Mouse (Mus musculus) C2C12 (cell line): ENCODE results near the gene Pemt. TPM values are rescaled to one million over a fixed set of nuclear protein-coding genes. Genes with fewer than 3 reads are reported as not detected.
"Not testable (repeated sequence)": the region's sequence is repeated elsewhere in the genome, so short reads cannot be mapped to it uniquely, and the experiment has no call there.

Source experiments
- H3K27me3 ChIP-seq: one replicate; pipeline ENCODE4 v1.6.1; 2011; ENCODE audit not compliant: control insufficient read depth, insufficient read depth, insufficient read length
- H3K36me3 ChIP-seq: one replicate; pipeline ENCODE4 v1.6.1; 2011; ENCODE audit not compliant: control insufficient read depth, insufficient read depth
- H3K4me3 ChIP-seq: one replicate; pipeline ENCODE4 v1.5.1; 2011; ENCODE audit warnings: mild to moderate bottlenecking, control low read depth; ENCODE audit not compliant: poor library complexity, insufficient read depth, severe bottlenecking
- H3K79me2 ChIP-seq: one replicate; pipeline ENCODE4 v1.6.1; 2011; ENCODE audit not compliant: control insufficient read depth, insufficient read depth
- H3K79me3 ChIP-seq: one replicate; pipeline ENCODE4 v1.6.1; 2011; ENCODE audit warnings: low read depth, control low read depth
- H3ac ChIP-seq: one replicate; pipeline ENCODE3; 2011; ENCODE audit warnings: low read depth; ENCODE audit not compliant: control insufficient read depth, insufficient read length
- CEBPB ChIP-seq: IDR thresholded peaks from one replicate; pipeline ENCODE4 v1.6.1; 2011; ENCODE audit warnings: low read depth, mild to moderate bottlenecking, control low read depth, moderate library complexity
- CTCF ChIP-seq: IDR thresholded peaks from one replicate; pipeline ENCODE4 v1.5.1; 2011; ENCODE audit not compliant: control insufficient read depth, insufficient read depth, insufficient read length
- FOSL1 ChIP-seq: IDR thresholded peaks from one replicate; pipeline ENCODE4 v1.8.0; 2011; ENCODE audit warnings: mild to moderate bottlenecking, low read length; ENCODE audit not compliant: poor library complexity, insufficient read depth, severe bottlenecking
- MAX ChIP-seq: IDR thresholded peaks from one replicate; pipeline ENCODE4 v1.6.1; 2011; ENCODE audit warnings: mild to moderate bottlenecking, control low read depth
- MYOD1 ChIP-seq: IDR thresholded peaks from one replicate; pipeline ENCODE4 v1.6.1; 2011; ENCODE audit warnings: low read depth; ENCODE audit not compliant: control insufficient read depth, insufficient read length
- MYOG ChIP-seq: IDR thresholded peaks from one replicate; pipeline ENCODE4 v1.6.1; 2011; ENCODE audit not compliant: control insufficient read depth, insufficient read length; ENCODE audit errors: extremely low read depth
- USF1 ChIP-seq: IDR thresholded peaks from one replicate; pipeline ENCODE4 v1.6.1; 2011; ENCODE audit warnings: low read depth, mild to moderate bottlenecking, control low read depth, moderate library complexity
- polyA plus RNA-seq: library from polyadenylated mRNA; unstranded; fragments of >200 nt; fragmentation: generic; extraction: Trizol; gene quantifications from one replicate; pipeline ENCODE4 v1.2.1, GENCODE M21; 2012; ENCODE audit warnings: missing spikeins

The Pemt gene
- polyA plus RNA-seq, 1 experiment, result 16.7 TPM

DNA sequence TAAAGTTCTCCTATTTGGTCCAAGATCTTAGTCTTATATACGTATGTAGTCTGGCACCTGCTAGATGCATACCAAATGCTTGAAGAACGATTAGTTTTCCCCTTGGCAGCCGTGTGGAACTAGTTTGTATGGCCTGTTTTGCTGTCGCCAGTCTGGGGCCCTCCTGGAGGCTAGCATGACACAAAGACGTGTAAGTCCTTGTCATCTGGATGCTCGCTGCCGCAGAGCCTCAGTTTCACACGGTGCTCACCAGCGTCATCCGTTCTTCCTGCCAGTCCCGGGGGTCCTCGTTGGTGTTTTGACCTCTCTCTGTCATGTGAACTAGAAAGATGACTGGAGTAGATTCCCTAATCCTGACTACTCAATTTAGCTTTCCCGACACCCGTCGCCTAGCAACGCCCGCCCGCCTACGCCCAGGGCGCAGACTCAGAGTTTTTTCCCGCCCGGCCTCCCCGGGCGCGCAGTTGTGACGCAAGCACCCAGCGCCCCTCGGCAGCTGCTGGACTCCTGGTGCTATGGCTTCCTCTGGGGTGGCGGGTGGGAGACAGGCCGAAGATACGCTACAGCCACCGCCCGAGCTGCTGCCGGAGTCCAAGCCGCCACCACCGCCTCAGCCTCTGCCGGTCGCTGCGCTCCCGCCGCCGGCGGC is 98.4 kb downstream of the Pemt start, which contains the start of gene Med9:
TSS of gene Med9 (plus strand) at position 455 of the 649 bp plus-strand sequence.
- peaks cover 30% of the 10 kb centered on the region for H3K79me3 ChIP-seq
- no peaks in the 10 kb centered on the region for H3K36me3 ChIP-seq
- H3K4me3 ChIP-seq, result peak within 1 kb of the TSS; percentile 95
- TF ChIP-seq MYOG (no peak), CTCF (no peak), MYOD1 (peak; percentile 11), MAX (peak; percentile 72), CEBPB (peak; percentile 11), USF1 (no peak)
- H3ac ChIP-seq, result peak within 1 kb of the TSS; percentile 84
- H3K27me3 ChIP-seq, result peaks cover 3% of the 10 kb centered on the region
- H3K79me2 ChIP-seq, result peaks cover 48% of the 10 kb centered on the region

DNA sequence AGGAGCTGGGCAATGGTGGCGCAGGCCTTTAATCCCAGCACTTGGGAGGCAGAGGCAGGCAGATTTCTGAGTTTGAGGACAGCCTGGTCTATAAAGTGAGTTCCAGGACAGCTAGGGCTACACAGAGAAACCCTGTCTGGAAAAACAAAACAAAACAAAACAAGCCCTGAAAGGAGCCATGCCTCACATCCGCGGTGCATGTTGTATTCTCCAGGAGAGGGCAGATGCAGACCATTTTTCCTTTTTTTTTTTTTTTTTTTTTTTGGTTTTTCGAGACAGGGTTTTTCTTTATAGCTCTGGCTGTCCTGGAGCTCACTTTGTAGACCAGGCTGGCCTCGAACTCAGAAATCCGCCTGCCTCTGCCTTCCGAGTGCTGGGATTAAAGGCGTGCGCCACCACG is 101.4 kb downstream of the Pemt start:
- Histone ChIP-seq H3K79me2 (peaks cover 18% of the 10 kb centered on the region), H3K79me3 (peaks cover 15% of the 10 kb centered on the region)
- not testable (repeated sequence) for H3ac ChIP-seq, H3K36me3 ChIP-seq, H3K27me3 ChIP-seq, H3K4me3 ChIP-seq

DNA sequence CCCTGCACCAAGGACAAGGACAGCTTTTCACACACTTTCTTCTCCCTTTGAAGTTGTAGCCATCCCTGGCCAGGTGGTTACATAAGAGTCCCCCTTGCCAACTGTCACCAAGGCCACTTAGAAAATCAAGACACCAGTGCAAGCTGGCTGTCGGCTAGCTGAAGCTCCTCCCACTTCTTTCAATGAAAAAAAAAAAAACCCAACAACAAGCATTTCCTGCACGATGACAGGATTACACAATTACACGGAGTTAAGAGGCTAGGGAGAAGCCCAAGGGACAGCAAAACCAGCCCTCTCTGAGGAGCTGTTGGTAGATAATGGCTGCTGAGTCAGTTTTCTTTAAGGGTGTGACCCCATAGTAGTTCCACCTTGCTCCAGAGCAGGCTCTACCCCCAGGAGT is 104.9 kb downstream of the Pemt start:
- Histone ChIP-seq H3ac (no peak overlapping the region), H3K27me3 (peaks cover 26% of the 10 kb centered on the region), H3K79me3 (no peaks in the 10 kb centered on the region), H3K79me2 (no peaks in the 10 kb centered on the region), H3K4me3 (no peak overlapping the region), H3K36me3 (no peaks in the 10 kb centered on the region)
- no peak for TF ChIP-seq CTCF
- TF ChIP-seq MAX, result no peak
- no peak for TF ChIP-seq CEBPB
- TF ChIP-seq FOSL1, result no peak
- TF ChIP-seq MYOG, result no peak
- TF ChIP-seq MYOD1, result no peak
- no peak for TF ChIP-seq USF1

DNA sequence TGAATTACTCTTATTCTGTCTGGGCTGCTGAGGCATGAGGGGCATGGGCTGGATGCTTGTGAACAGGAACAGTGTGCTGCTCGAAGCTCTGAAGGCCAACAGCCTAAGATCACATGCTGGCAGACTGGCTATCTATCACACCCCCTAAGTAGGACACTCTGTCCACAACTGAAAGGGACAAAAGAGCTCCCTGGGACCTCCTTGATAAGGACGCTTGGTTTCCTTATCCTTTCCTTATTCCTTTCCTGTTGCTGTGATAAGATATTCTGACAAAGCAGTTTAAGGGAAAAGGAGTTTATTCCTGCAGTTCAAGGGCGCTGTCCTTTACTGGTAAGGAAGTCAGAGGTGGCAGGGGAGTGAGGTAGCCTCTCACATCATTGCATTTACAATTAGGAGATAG is 105.6 kb downstream of the Pemt start:
- H3ac ChIP-seq, result no peak overlapping the region
- TF ChIP-seq USF1 (no peak), CTCF (no peak), MAX (no peak), MYOG (no peak), MYOD1 (no peak), FOSL1 (no peak), CEBPB (no peak)
- H3K79me2 ChIP-seq, result no peaks in the 10 kb centered on the region
- H3K27me3 ChIP-seq, result peaks cover 27% of the 10 kb centered on the region
- H3K36me3 ChIP-seq, result no peaks in the 10 kb centered on the region
- no peaks in the 10 kb centered on the region for H3K79me3 ChIP-seq
- H3K4me3 ChIP-seq, result no peak overlapping the region

DNA sequence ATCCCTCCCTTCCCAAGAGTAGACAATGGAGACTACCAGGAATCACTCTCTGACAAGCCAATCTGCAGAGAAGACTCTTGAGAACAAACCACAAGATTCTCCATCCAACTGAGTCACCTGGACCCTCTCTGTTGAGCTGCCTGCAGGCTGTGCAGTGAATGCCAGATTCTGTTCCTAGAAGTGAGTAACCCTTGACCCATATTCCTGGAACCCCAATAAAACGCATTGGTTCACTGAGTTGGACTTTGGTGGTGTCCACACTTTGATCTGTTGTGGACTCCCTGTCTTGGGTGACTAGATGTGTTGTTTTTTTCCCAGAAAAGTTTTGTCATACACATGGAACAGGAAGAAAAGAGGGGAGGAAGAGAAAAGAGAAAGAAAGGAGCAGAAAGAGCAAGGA is 106.5 kb downstream of the Pemt start:
- Histone ChIP-seq H3K79me2 (no peaks in the 10 kb centered on the region), H3ac (no peak overlapping the region), H3K36me3 (no peaks in the 10 kb centered on the region), H3K79me3 (no peaks in the 10 kb centered on the region), H3K27me3 (peaks cover 27% of the 10 kb centered on the region), H3K4me3 (no peak overlapping the region)
- TF ChIP-seq CTCF (no peak), MYOG (no peak), MAX (no peak), USF1 (no peak), FOSL1 (no peak), CEBPB (no peak), MYOD1 (no peak)

DNA sequence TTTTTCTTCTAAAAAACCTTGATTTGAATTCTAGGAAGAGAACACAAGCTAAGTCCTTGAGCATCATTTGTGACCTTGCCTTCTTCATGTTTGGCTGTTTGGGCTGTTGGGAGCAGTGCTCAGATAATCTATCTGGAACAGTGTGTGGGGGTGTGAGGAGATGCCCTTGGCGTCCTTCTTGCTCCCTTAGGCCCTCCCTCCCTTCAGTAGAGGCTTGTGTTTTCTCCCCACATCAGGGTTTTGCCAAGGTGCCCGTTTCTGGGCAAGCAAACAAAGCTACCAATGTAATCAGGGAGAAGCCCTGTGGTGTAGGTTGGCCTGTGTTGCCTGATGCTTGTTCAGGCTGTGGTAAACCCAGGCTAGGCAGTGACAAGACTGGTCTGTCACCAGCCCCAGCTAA is 108.7 kb downstream of the Pemt start:
- Histone ChIP-seq H3K79me3 (no peaks in the 10 kb centered on the region), H3K79me2 (no peaks in the 10 kb centered on the region), H3K36me3 (no peaks in the 10 kb centered on the region), H3K4me3 (no peak overlapping the region), H3K27me3 (peaks cover 40% of the 10 kb centered on the region), H3ac (no peak overlapping the region)
- no peak for TF ChIP-seq MAX
- TF ChIP-seq CTCF, result no peak
- no peak for TF ChIP-seq CEBPB
- TF ChIP-seq USF1, result no peak
- no peak for TF ChIP-seq MYOD1
- no peak for TF ChIP-seq FOSL1

DNA sequence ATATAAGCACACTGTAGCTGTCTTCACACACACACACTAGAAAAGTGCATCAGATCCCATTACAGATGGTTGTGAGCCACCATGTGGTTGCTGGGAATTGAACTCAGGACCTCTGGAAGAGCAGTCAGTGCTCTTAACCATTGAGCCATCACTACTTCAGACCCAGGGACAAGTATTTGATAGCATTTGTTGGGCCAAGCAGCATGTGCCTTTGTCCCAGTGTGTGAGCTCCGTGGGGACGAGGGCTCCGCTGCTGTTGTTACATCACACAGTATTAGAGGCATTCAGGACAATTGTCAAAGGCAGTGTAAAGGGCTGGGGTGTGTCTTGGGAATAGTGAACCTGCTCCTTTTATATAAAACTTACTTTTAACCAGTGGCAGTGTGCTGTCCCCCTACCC is 109.3 kb downstream of the Pemt start:
- Histone ChIP-seq H3K79me3 (no peaks in the 10 kb centered on the region), H3K4me3 (no peak overlapping the region), H3K27me3 (peaks cover 46% of the 10 kb centered on the region), H3K36me3 (no peaks in the 10 kb centered on the region), H3ac (no peak overlapping the region), H3K79me2 (no peaks in the 10 kb centered on the region)
- no peak for TF ChIP-seq FOSL1
